Mouse (Mus musculus): ENCODE results near the gene Trim2.

DNA sequence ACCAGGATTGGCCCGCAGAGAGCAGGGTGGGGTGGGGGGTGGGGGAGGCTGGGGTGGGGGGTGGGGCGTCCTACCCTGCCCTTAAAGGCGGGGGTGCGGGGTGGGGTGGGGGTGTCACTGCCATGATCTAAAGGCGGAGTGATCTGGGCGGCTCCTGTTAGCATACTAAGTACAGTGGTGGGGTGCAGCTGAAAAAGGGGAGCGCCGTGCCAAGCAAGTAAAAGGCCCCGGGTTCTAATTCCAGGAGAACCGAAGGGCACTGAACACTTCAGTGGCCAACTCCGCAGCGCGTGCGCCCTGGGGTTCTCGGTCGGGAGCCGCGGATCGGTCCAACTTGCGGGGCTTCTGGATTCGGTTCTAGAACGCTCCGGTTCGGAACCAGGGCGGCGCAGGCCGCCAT is 151.5 kb downstream of the Trim2 start:
- TF ChIP-seq CTCF (IDR thresholded peaks at IDR 0.05; ENCODE audit: control insufficient read depth, insufficient read depth, low read length), result no peak
- TF ChIP-seq POLR2A (IDR thresholded peaks at IDR 0.05; ENCODE audit: borderline replicate concordance, control insufficient read depth, low read depth, low read length), result no peak

Data from bone marrow, adult 2 months (tissue).